Mouse (Mus musculus): ENCODE measurements around the gene Vmn1r210.
"Not testable (repeated sequence)": the region's sequence is repeated elsewhere in the genome, so short reads cannot be mapped to it uniquely, and the experiment has no call there.

The Vmn1r210 gene

DNA sequence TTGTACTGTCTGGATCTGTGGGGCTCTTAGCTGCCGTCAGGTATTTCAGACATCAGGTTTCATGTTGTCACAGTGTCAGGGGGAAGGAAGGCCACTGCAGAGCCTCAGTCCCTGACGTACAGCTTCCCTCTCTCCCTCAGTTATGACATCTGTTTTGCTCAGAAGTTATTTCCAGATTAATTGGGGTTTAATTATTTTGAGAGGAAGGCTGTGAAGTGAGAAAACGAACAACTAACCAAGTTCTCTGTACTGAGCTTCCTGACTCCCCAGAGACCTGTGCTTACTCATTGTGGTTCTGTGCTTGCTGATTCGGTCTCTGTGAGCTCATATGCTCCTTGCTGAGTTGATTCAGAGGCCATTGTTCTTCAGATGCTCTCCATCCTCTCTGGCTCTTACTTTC, at the start of gene Vmn1r210:
Gene Vmn1r210, minus strand, starts transcription at position 101 of the 400 bp plus-strand sequence.
- DNase-seq (ENCODE audit: low read depth, low spot score): no peak

GRCm38 (mm10) chr13:22879257-22879656, 48.1 kb upstream of the Vmn1r210 start:
- no peak for DNase-seq (ENCODE audit: low read depth, low spot score)

GRCm38 (mm10) chr13:22857461-22857860, 26.3 kb upstream of the Vmn1r210 start, which contains the start of gene Vmn1r211:
TSS of gene Vmn1r211 (minus strand) at chr13:22857561.
- DNase-seq (ENCODE audit: low read depth, low spot score): no peak

- no peak for DNase-seq (ENCODE audit: low read depth, low spot score)
Observed at GRCm38 (mm10) chr13:22854760-22855159, 23.6 kb upstream of the Vmn1r210 start.

DNA sequence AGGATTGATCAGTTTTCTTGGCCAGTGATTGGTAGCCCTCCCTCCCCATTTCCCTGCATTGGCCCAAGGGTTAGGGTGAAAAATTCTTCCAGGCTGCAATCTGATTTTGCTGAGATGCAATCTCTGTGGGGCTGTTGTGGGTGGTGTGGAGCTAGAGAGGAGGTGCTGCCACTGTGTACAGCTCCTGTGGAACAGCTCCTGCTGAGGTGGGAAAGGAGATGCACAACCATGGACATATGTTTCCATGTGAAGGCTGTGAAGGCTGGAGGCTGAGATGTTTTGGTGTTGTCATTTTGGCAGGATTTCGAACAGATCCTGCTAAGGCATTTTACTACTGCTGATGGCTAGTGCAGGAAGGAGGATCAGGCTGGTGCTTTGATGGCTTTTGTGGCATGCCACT, 15.7 kb upstream of the Vmn1r210 start:
- DNase-seq (ENCODE audit: low read depth, low spot score): no peak

GRCm38 (mm10) chr13:22844304-22844703, 13.2 kb upstream of the Vmn1r210 start:
- DNase-seq (ENCODE audit: low read depth, low spot score): not testable (repeated sequence)

DNA sequence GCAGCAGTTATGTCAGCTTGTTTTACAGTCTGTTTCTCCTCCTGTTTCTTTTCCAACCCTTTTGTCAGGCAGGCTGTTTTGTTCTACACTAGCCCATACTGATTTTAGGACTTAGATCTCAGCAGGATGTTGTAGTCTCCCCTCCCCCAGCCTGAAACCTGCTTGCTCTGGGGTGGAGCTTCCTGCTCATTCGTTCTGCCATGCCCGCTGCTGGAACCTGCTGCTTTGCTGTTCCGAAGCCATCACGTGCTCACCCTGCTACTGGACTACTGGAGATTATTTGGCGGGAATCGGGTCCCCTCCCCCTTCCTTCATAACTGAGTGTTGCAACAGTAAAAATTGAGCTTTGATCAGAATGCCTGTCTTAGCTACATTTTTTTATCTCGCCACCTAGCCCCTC, 1.8 kb downstream of the Vmn1r210 start:
- DNase-seq (ENCODE audit: low read depth, low spot score): not testable (repeated sequence)

- DNase-seq (ENCODE audit: low read depth, low spot score): not testable (repeated sequence)
Observed at GRCm38 (mm10) chr13:22821601-22822000, 9.5 kb downstream of the Vmn1r210 start.

DNA sequence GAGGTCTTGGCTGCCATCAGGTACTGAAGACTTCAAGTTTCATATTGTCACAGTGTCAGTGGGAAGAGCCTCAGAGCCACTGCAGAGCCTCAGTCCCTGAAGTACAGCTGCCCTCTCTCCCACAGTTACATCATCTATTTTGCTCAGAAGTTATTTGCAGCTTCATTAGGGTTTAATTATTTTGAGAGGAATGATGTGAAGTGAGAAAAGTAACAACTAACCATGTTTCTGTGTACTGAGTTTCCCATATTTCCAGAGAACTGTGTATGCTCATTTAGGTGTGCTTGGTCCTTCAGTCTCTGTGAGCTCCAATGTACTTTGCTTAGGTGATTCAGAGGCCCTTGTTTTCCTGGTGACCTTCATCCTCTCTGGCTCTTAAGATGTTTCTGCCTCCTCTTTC, 21.6 kb downstream of the Vmn1r210 start, which contains the start of gene Vmn1r209:
Gene Vmn1r209, minus strand, starts transcription at position 101 of the 400 bp plus-strand sequence.
- DNase-seq (ENCODE audit: low read depth, low spot score): not testable (repeated sequence)

GRCm38 (mm10) chr13:22788096-22788495, 43.1 kb downstream of the Vmn1r210 start:
- not testable (repeated sequence) for DNase-seq (ENCODE audit: low read depth, low spot score)

DNA sequence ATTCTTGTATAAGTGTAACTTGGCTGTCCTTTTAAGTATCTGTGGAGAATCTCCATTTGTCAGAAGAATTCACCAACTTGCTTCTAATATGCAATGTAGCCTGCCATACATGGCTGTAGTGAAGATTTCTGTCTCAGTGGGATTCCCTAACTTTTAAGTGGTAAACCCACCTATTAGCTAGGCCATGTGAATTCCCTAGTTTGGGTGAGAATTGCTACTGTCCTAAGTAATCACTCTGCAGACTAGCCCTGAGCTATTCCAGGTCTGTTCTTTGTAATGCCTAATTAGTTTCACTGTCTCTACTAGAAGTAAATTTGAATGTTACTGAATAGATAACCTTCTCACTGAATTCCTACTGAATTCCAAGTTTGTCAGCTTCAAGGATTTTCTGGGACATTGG, 47.0 kb downstream of the Vmn1r210 start:
- not testable (repeated sequence) for DNase-seq (ENCODE audit: low read depth, low spot score)

GRCm38 (mm10) chr13:22777300-22777699, 53.8 kb downstream of the Vmn1r210 start, which contains the start of gene Vmn1r208:
TSS of gene Vmn1r208 (minus strand) at chr13:22777400.
- not testable (repeated sequence) for DNase-seq (ENCODE audit: low read depth, low spot score)

Measured in CD4-positive, CD25-positive, alpha-beta regulatory T cell, adult 2 months (primary cell).